Mouse (Mus musculus) frontal cortex, adult (tissue): ENCODE measurements around the gene Epha5.

Experiments used
- ATAC-seq: cut with Nextera tagmentation; 2 replicates; pipeline ENCODE4 v1.9.2; 2017; ENCODE audit warnings: mild to moderate bottlenecking, moderate library complexity, mixed read lengths; ENCODE audit not compliant: low TSS enrichment

Epha5 gene

GRCm38 (mm10) chr5:84313619-84314018 lies 103.6 kb downstream of the Epha5 start:
- ATAC-seq = no peak

GRCm38 (mm10) chr5:84298878-84299736 lies 118.1 kb downstream of the Epha5 start:
- ATAC-seq = no peak

- ATAC-seq = peak; percentile 31; the same call in 1 of the 2 replicates
Measured at GRCm38 (mm10) chr5:84289429-84289977, 127.7 kb downstream of the Epha5 start.

GRCm38 (mm10) chr5:84281290-84282017 lies 135.7 kb downstream of the Epha5 start:
- ATAC-seq = peak; percentile 55

GRCm38 (mm10) chr5:84276996-84277395 lies 140.2 kb downstream of the Epha5 start:
- ATAC-seq = no peak

- peak; percentile 93 for ATAC-seq
Measured at GRCm38 (mm10) chr5:84265407-84265806, 151.8 kb downstream of the Epha5 start.

GRCm38 (mm10) chr5:84263999-84264398 lies 153.2 kb downstream of the Epha5 start:
- ATAC-seq = peak; percentile 55

GRCm38 (mm10) chr5:84229971-84230370 lies 187.2 kb downstream of the Epha5 start:
- peak; percentile 73 for ATAC-seq

GRCm38 (mm10) chr5:84208609-84209008 lies 208.6 kb downstream of the Epha5 start:
- ATAC-seq = no peak

- no peak for ATAC-seq
Measured at GRCm38 (mm10) chr5:84193348-84193747, 223.8 kb downstream of the Epha5 start.

GRCm38 (mm10) chr5:84184189-84184588 lies 233.0 kb downstream of the Epha5 start:
- no peak for ATAC-seq

- ATAC-seq = peak; percentile 55; the same call in 1 of the 2 replicates
Measured at GRCm38 (mm10) chr5:84153095-84153494, 264.1 kb downstream of the Epha5 start.

- ATAC-seq = no peak; the same call in 1 of the 2 replicates
Measured at GRCm38 (mm10) chr5:84142138-84142537, 275.0 kb downstream of the Epha5 start.

- ATAC-seq = peak; percentile 95
Measured at GRCm38 (mm10) chr5:84095947-84096346, 321.2 kb downstream of the Epha5 start.

GRCm38 (mm10) chr5:84081321-84081720 lies 335.9 kb downstream of the Epha5 start:
- ATAC-seq = no peak

GRCm38 (mm10) chr5:84070976-84071375 lies 346.2 kb downstream of the Epha5 start:
- ATAC-seq = no peak

- no peak for ATAC-seq
Measured at GRCm38 (mm10) chr5:84053880-84054279, 363.3 kb downstream of the Epha5 start.

- ATAC-seq = no peak
Measured at GRCm38 (mm10) chr5:84037250-84037963, 379.8 kb downstream of the Epha5 start.
